Mouse (Mus musculus): ENCODE measurements around the gene Cyb5d2. TPM values are rescaled to one million over a fixed set of nuclear protein-coding genes. Genes with fewer than 3 reads are reported as not detected.
"Not testable (repeated sequence)": the region's sequence is repeated elsewhere in the genome, so short reads cannot be mapped to it uniquely, and the experiment has no call there.

Cyb5d2 gene
- polyA plus RNA-seq, 1 experiment from 2014 or later: 5.1 TPM

DNA sequence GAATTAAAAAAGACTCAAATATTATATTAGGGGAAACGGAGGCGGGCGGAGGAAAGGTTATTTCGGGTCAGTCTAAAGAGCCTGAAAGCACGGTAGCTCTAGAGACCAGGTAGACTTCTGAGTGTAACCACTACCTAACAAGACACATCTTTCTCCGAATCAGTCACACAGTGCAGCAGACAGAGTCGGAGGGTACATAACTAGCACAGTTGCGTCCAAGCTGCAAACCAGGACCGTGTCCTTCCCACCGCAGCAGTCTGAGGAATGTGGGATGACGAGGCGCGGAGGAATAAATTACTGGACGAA, 840 bp downstream of the Cyb5d2 start:
- Histone ChIP-seq H3K36me3 (ENCODE audit: control insufficient read depth, insufficient read depth, low read length) (no peaks in the 10 kb centered on the region), H3K9me3 (replicated peaks; ENCODE audit: control insufficient read depth, low read length) (no peaks in the 10 kb centered on the region), H3K27ac (ENCODE audit: low read length) (peak overlapping the region; percentile 70), H3K4me1 (ENCODE audit: control insufficient read depth, insufficient read depth, low read length) (no peaks in the 10 kb centered on the region), H3K27me3 (ENCODE audit: control insufficient read depth, insufficient read depth, low read length) (no peaks in the 10 kb centered on the region), H3K4me3 (replicated peaks; ENCODE audit: low read length) (peak overlapping the region; percentile 96), H3K9ac (ENCODE audit: low read length) (peak overlapping the region; percentile 91), H3K4me2 (ENCODE audit: low read depth, low read length) (peak overlapping the region; percentile 79)
- ATAC-seq (ENCODE audit: insufficient read depth, low FRiP score): peak; percentile 19; the same call in 1 of the 2 replicates
- WGBS: 14% methylated on average over 14 of the region's 14 CpGs

GRCm38 (mm10) chr11:72792033-72792432, 3.9 kb downstream of the Cyb5d2 start:
- Histone ChIP-seq H3K4me3 (replicated peaks; ENCODE audit: low read length) (no peak overlapping the region), H3K4me2 (ENCODE audit: low read depth, low read length) (no peak overlapping the region), H3K36me3 (ENCODE audit: control insufficient read depth, insufficient read depth, low read length) (no peaks in the 10 kb centered on the region), H3K4me1 (ENCODE audit: control insufficient read depth, insufficient read depth, low read length) (no peaks in the 10 kb centered on the region), H3K9ac (ENCODE audit: low read length) (no peak overlapping the region), H3K27ac (ENCODE audit: low read length) (no peak overlapping the region), H3K9me3 (replicated peaks; ENCODE audit: control insufficient read depth, low read length) (no peaks in the 10 kb centered on the region), H3K27me3 (ENCODE audit: control insufficient read depth, insufficient read depth, low read length) (no peaks in the 10 kb centered on the region)
- no peak for ATAC-seq (ENCODE audit: insufficient read depth, low FRiP score)

- Histone ChIP-seq H3K4me3 (replicated peaks; ENCODE audit: low read length) (no peak overlapping the region), H3K4me2 (ENCODE audit: low read depth, low read length) (no peak overlapping the region), H3K9me3 (replicated peaks; ENCODE audit: control insufficient read depth, low read length) (no peaks in the 10 kb centered on the region), H3K27ac (ENCODE audit: low read length) (no peak overlapping the region), H3K27me3 (ENCODE audit: control insufficient read depth, insufficient read depth, low read length) (no peaks in the 10 kb centered on the region), H3K9ac (ENCODE audit: low read length) (no peak overlapping the region), H3K4me1 (ENCODE audit: control insufficient read depth, insufficient read depth, low read length) (no peaks in the 10 kb centered on the region), H3K36me3 (ENCODE audit: control insufficient read depth, insufficient read depth, low read length) (no peaks in the 10 kb centered on the region)
- ATAC-seq (ENCODE audit: insufficient read depth, low FRiP score): no peak
- WGBS: 79% methylated on average over 3 of the region's 3 CpGs
Measured at GRCm38 (mm10) chr11:72782503-72782902, 13.4 kb downstream of the Cyb5d2 start.

- WGBS: 53% methylated on average over 2 of the region's 2 CpGs
- Histone ChIP-seq H3K36me3 (ENCODE audit: control insufficient read depth, insufficient read depth, low read length) (no peaks in the 10 kb centered on the region), H3K27me3 (ENCODE audit: control insufficient read depth, insufficient read depth, low read length) (no peaks in the 10 kb centered on the region), H3K4me2 (ENCODE audit: low read depth, low read length) (no peak overlapping the region), H3K27ac (ENCODE audit: low read length) (no peak overlapping the region), H3K4me3 (replicated peaks; ENCODE audit: low read length) (no peak overlapping the region), H3K4me1 (ENCODE audit: control insufficient read depth, insufficient read depth, low read length) (no peaks in the 10 kb centered on the region), H3K9me3 (replicated peaks; ENCODE audit: control insufficient read depth, low read length) (no peaks in the 10 kb centered on the region), H3K9ac (ENCODE audit: low read length) (no peak overlapping the region)
- no peak for ATAC-seq (ENCODE audit: insufficient read depth, low FRiP score)
Measured at GRCm38 (mm10) chr11:72782103-72782502, 13.8 kb downstream of the Cyb5d2 start.

- Histone ChIP-seq H3K4me3 (replicated peaks; ENCODE audit: low read length) (no peak overlapping the region), H3K9ac (ENCODE audit: low read length) (no peak overlapping the region), H3K27me3 (ENCODE audit: control insufficient read depth, insufficient read depth, low read length) (no peaks in the 10 kb centered on the region), H3K4me1 (ENCODE audit: control insufficient read depth, insufficient read depth, low read length) (no peaks in the 10 kb centered on the region), H3K36me3 (ENCODE audit: control insufficient read depth, insufficient read depth, low read length) (no peaks in the 10 kb centered on the region), H3K27ac (ENCODE audit: low read length) (no peak overlapping the region), H3K9me3 (replicated peaks; ENCODE audit: control insufficient read depth, low read length) (no peaks in the 10 kb centered on the region), H3K4me2 (ENCODE audit: low read depth, low read length) (no peak overlapping the region)
- peak; percentile 58; the same call in 1 of the 2 replicates for ATAC-seq (ENCODE audit: insufficient read depth, low FRiP score)
Measured at GRCm38 (mm10) chr11:72778957-72779356, 17.0 kb downstream of the Cyb5d2 start.

DNA sequence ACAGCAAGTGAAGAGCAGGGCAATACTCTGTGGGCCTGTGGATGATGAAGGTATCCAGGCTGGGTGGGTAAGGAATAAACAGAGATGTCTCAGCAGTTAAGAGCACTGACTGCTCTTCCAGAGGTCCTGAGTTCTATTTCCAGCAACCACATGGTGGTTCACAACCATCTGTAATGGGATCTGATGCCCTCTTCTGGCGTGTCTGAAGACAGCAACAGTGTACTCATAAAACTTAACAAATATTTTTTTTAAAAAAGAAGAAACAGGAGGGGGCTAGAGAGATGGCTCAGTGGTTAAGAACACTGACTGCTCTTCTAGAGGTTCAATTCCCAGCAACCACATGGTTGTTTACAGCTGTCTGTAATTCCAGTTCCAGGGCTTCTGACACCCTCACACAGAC, 23.3 kb downstream of the Cyb5d2 start:
- H3K27ac ChIP-seq (ENCODE audit: low read length); H3K36me3 ChIP-seq (ENCODE audit: control insufficient read depth, insufficient read depth, low read length); H3K9ac ChIP-seq (ENCODE audit: low read length); H3K4me3 ChIP-seq (replicated peaks; ENCODE audit: low read length); H3K27me3 ChIP-seq (ENCODE audit: control insufficient read depth, insufficient read depth, low read length); ATAC-seq (ENCODE audit: insufficient read depth, low FRiP score); H3K4me2 ChIP-seq (ENCODE audit: low read depth, low read length); H3K4me1 ChIP-seq (ENCODE audit: control insufficient read depth, insufficient read depth, low read length); H3K9me3 ChIP-seq (replicated peaks; ENCODE audit: control insufficient read depth, low read length): not testable (repeated sequence)
- 17% methylated on average over 1 of the region's 1 CpGs for WGBS

GRCm38 (mm10) chr11:72771461-72771860, 24.5 kb downstream of the Cyb5d2 start:
- WGBS: 51% methylated on average over 4 of the region's 4 CpGs

GRCm38 (mm10) chr11:72770816-72771215, 25.1 kb downstream of the Cyb5d2 start:
- no peak for ATAC-seq (ENCODE audit: insufficient read depth, low FRiP score)
- no peaks in the 10 kb centered on the region for H3K27me3 ChIP-seq (ENCODE audit: control insufficient read depth, insufficient read depth, low read length)
- H3K36me3 ChIP-seq (ENCODE audit: control insufficient read depth, insufficient read depth, low read length): 0 out of 2 replicates have a peak, but pooled peaks cover 5% of the 10 kb centered on the region
- H3K4me3 ChIP-seq (replicated peaks; ENCODE audit: low read length): no peak overlapping the region
- no peak overlapping the region for H3K4me2 ChIP-seq (ENCODE audit: low read depth, low read length)
- WGBS: 79% methylated on average over 5 of the region's 5 CpGs
- no peaks in the 10 kb centered on the region; the same call in 1 of the 2 replicates for H3K4me1 ChIP-seq (ENCODE audit: control insufficient read depth, insufficient read depth, low read length)
- H3K9ac ChIP-seq (ENCODE audit: low read length): no peak overlapping the region
- H3K27ac ChIP-seq (ENCODE audit: low read length): no peak overlapping the region
- H3K9me3 ChIP-seq (replicated peaks; ENCODE audit: control insufficient read depth, low read length): no peaks in the 10 kb centered on the region

More at GRCm38 (mm10) chr11:72771461-72771860, 24.5 kb downstream of the Cyb5d2 start:
- H3K27me3 ChIP-seq (ENCODE audit: control insufficient read depth, insufficient read depth, low read length): no peaks in the 10 kb centered on the region
- no peaks in the 10 kb centered on the region for H3K9me3 ChIP-seq (replicated peaks; ENCODE audit: control insufficient read depth, low read length)
- H3K4me1 ChIP-seq (ENCODE audit: control insufficient read depth, insufficient read depth, low read length): no peaks in the 10 kb centered on the region; the same call in 1 of the 2 replicates
- no peak for ATAC-seq (ENCODE audit: insufficient read depth, low FRiP score)
- H3K4me2 ChIP-seq (ENCODE audit: low read depth, low read length): no peak overlapping the region
- H3K4me3 ChIP-seq (replicated peaks; ENCODE audit: low read length): no peak overlapping the region
- H3K27ac ChIP-seq (ENCODE audit: low read length): no peak overlapping the region
- 0 out of 2 replicates have a peak, but pooled peaks cover 5% of the 10 kb centered on the region for H3K36me3 ChIP-seq (ENCODE audit: control insufficient read depth, insufficient read depth, low read length)
- H3K9ac ChIP-seq (ENCODE audit: low read length): no peak overlapping the region

DNA sequence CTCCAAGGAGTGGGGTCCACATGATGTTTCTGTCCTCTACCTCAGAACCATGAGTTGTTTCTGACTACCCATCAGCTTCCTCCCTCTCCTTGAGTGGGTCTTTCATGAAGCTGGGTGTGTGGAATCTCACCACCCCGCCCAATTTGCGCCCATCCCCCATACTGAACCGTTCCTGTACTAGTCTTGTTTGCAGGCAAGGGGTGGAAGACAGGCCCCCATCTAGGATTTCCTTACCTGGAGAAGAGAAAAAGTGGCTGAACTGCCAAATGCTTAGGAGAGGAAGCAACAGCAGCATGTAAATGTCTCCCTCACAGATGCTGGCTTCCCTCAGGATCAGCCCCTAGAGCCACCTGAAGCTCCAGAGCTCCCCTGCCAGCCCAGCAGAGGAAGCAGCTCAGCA, 25.6 kb downstream of the Cyb5d2 start:
- 86% methylated on average over 3 of the region's 3 CpGs for WGBS
- H3K9me3 ChIP-seq (replicated peaks; ENCODE audit: control insufficient read depth, low read length): no peaks in the 10 kb centered on the region
- no peaks in the 10 kb centered on the region; the same call in 1 of the 2 replicates for H3K4me1 ChIP-seq (ENCODE audit: control insufficient read depth, insufficient read depth, low read length)

GRCm38 (mm10) chr11:72769061-72769460, 26.9 kb downstream of the Cyb5d2 start:
- Histone ChIP-seq H3K36me3 (ENCODE audit: control insufficient read depth, insufficient read depth, low read length) (peaks cover 8% of the 10 kb centered on the region; the same call in 1 of the 2 replicates), H3K4me3 (replicated peaks; ENCODE audit: low read length) (no peak overlapping the region), H3K27me3 (ENCODE audit: control insufficient read depth, insufficient read depth, low read length) (no peaks in the 10 kb centered on the region), H3K27ac (ENCODE audit: low read length) (peak overlapping the region; percentile 65; the same call in 1 of the 2 replicates), H3K9me3 (replicated peaks; ENCODE audit: control insufficient read depth, low read length) (no peaks in the 10 kb centered on the region), H3K4me1 (ENCODE audit: control insufficient read depth, insufficient read depth, low read length) (no peaks in the 10 kb centered on the region; the same call in 1 of the 2 replicates), H3K4me2 (ENCODE audit: low read depth, low read length) (no peak overlapping the region), H3K9ac (ENCODE audit: low read length) (no peak overlapping the region)
- no peak for ATAC-seq (ENCODE audit: insufficient read depth, low FRiP score)
- 67% methylated on average over 3 of the region's 3 CpGs for WGBS

More for the DNA sequence above, 25.6 kb downstream of the Cyb5d2 start:
- no peak overlapping the region for H3K4me3 ChIP-seq (replicated peaks; ENCODE audit: low read length)
- no peak for ATAC-seq (ENCODE audit: insufficient read depth, low FRiP score)
- H3K9ac ChIP-seq (ENCODE audit: low read length): no peak overlapping the region
- 0 out of 2 replicates have a peak, but pooled peaks cover 5% of the 10 kb centered on the region for H3K36me3 ChIP-seq (ENCODE audit: control insufficient read depth, insufficient read depth, low read length)
- no peak overlapping the region for H3K4me2 ChIP-seq (ENCODE audit: low read depth, low read length)
- H3K27me3 ChIP-seq (ENCODE audit: control insufficient read depth, insufficient read depth, low read length): no peaks in the 10 kb centered on the region
- no peak overlapping the region for H3K27ac ChIP-seq (ENCODE audit: low read length)
